Mouse (Mus musculus) hematopoietic multipotent progenitor cell, adult 10-12 weeks (in vitro differentiated cells): Measurements from ENCODE around the gene Trim32. TPM values are rescaled to one million over a fixed set of nuclear protein-coding genes. Genes with fewer than 3 reads are reported as not detected.

ENCODE experiments used
- polyA plus RNA-seq: library from polyadenylated mRNA; stranded (reverse); fragments of >175 nt; gene quantifications from 2 replicates; pipeline ENCODE4 v1.2.3, GENCODE M21; 2012; ENCODE audit warnings: low replicate concordance

Trim32 gene
- polyA plus RNA-seq: 4.8 and 5.8 TPM in 2 replicates

DNA sequence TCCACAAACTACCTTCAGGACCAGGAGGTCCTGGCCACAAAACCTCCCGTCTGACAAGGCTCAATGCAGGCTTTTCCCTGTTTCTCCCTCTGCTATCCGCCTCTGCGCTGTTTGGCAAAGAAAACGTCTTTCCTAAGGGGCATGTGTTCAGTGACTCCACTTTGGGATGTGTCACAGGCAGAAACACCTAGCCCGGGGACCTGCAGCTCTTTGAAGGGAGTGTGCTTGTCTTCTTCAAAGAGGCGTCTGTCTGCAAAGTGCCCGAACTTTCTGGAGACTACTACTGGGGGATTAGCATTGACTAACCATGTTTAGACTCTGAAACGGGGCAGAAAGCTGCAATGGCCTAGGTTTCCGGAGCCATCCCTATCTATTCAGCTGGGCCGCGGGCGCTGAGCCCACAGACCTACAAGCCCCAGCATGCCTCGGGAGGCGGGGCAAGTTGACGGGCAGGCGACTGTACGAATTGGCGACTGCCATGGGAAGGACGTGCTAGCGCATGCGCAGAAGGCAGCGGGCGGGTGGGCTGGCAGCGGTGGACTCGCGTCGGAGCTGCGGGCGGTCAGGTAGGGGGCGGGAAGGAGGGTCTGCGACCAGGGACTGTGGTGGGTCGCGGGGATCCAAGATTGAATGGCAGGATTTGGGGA lies at the start of gene Trim32:
Gene Trim32 (plus strand): TSS at position 483 of the 647 bp plus-strand sequence.

